Mouse (Mus musculus): ENCODE data around the gene Raver2. TPM values are rescaled to one million over a fixed set of nuclear protein-coding genes. Genes with fewer than 3 reads are reported as not detected.

Gene Raver2
- polyA plus RNA-seq, 1 experiment from 2014 or later = not detected

- H3K36me3 ChIP-seq (ENCODE audit: inconsistent target) = no peaks in the 10 kb centered on the region
- WGBS (ENCODE audit: missing documents) = 3% methylated on average over 2 of the region's 2 CpGs
- peaks cover 94% of the 10 kb centered on the region for H3K79me2 ChIP-seq (ENCODE audit: inconsistent target)
- no peak overlapping the region for H3K4me3 ChIP-seq (ENCODE audit: inconsistent target)
- no peak overlapping the region for H3K27ac ChIP-seq
Measured at GRCm38 (mm10) chr4:101198333-101198732, 129.6 kb downstream of the Raver2 start.

GRCm38 (mm10) chr4:101199433-101200081 lies 130.8 kb downstream of the Raver2 start:
- no peaks in the 10 kb centered on the region for H3K36me3 ChIP-seq (ENCODE audit: inconsistent target)
- H3K79me2 ChIP-seq (ENCODE audit: inconsistent target) = peaks cover 95% of the 10 kb centered on the region
- WGBS (ENCODE audit: missing documents) = 63% methylated on average over 8 of the region's 8 CpGs
- H3K4me3 ChIP-seq (ENCODE audit: inconsistent target) = no peak overlapping the region
- no peak overlapping the region for H3K27ac ChIP-seq

Other genes starting within 250 kb of the Raver2 start
- not detected in 3 replicates for gene Gm10577, start 48.3 kb upstream of the Raver2 start, polyA plus RNA-seq (2018)
- 98.9 to 118 TPM (median 106 TPM) in 3 replicates for gene Jak1, start 196.3 kb downstream of the Raver2 start, polyA plus RNA-seq (2018)